Mouse (Mus musculus): ENCODE data around the gene Ehmt1. TPM values are rescaled to one million over a fixed set of nuclear protein-coding genes. Genes with fewer than 3 reads are reported as not detected.

The Ehmt1 gene
- polyA plus RNA-seq, 1 experiment from 2014 or later: 89.4 TPM

DNA sequence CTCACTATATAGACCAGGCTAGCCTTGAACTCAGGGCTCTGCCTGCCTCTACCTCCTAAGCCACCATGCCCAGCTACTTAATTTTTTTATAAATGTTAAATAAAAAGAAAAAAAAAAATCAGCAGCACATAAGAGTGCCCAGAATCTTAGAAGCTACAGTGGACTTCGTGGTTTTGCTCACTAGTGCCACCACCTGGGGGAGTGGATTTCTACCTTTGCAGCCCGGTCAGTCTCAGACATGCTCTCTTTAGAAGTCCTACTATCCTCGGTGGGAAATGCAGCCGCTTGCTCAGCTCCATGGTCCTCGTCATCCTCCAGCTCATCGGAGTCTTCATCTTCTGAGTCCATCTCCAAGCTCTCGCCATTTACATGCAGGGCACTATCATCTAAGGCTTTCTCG is 56.4 kb downstream of the Ehmt1 start:
- H3K27ac ChIP-seq (replicated peaks): no peak overlapping the region
- no peak for ATAC-seq (ENCODE audit: low FRiP score, low read depth)
- WGBS: 84% methylated on average over 8 of the region's 8 CpGs

DNA sequence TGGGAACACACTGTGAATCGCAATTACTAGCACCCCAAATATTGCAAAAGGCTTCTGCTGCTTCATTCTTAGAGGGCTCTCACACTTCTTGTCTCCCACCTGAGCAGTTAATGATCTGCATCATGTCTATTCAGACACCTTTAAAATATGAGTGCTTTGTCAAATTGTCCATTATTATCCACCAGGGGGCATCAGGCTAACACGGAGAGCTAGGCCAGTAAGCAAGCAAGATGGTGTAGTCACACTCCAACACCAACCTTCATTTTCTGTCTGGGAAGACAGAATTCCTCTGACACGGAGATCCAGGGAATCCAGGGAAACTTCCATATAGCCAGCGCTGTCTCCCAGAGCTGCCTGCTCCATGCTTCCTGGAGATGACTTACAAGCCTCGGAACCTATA is 67.0 kb downstream of the Ehmt1 start:
- Histone ChIP-seq H3K4me1 (replicated peaks) (no peaks in the 10 kb centered on the region), H3K27me3 (no peaks in the 10 kb centered on the region), H3K36me3 (peaks cover 47% of the 10 kb centered on the region), H3K4me3 (no peak overlapping the region), H3K9me3 (no peaks in the 10 kb centered on the region), H3K9ac (no peak overlapping the region), H3K27ac (replicated peaks) (no peak overlapping the region), H3K4me2 (no peak overlapping the region)
- WGBS: 62% methylated on average over 5 of the region's 5 CpGs
- 0 out of 2 replicates have a peak, but pooled peaks have one; percentile 54 for ATAC-seq (ENCODE audit: low FRiP score, low read depth)

More for the DNA sequence above, 56.4 kb downstream of the Ehmt1 start:
- Histone ChIP-seq H3K4me3 (no peak overlapping the region), H3K36me3 (peaks cover 33% of the 10 kb centered on the region), H3K4me1 (replicated peaks) (no peaks in the 10 kb centered on the region), H3K27me3 (no peaks in the 10 kb centered on the region), H3K4me2 (no peak overlapping the region), H3K9ac (no peak overlapping the region), H3K9me3 (no peaks in the 10 kb centered on the region)

GRCm38 (mm10) chr2:24846557-24846956 is 72.9 kb downstream of the Ehmt1 start:
- Histone ChIP-seq H3K9me3 (no peaks in the 10 kb centered on the region), H3K9ac (no peak overlapping the region), H3K4me2 (no peak overlapping the region), H3K4me1 (replicated peaks) (no peaks in the 10 kb centered on the region), H3K27me3 (no peaks in the 10 kb centered on the region), H3K36me3 (peaks cover 27% of the 10 kb centered on the region), H3K27ac (replicated peaks) (no peak overlapping the region), H3K4me3 (no peak overlapping the region)
- 94% methylated on average over 1 of the region's 1 CpGs for WGBS
- ATAC-seq (ENCODE audit: low FRiP score, low read depth): no peak

DNA sequence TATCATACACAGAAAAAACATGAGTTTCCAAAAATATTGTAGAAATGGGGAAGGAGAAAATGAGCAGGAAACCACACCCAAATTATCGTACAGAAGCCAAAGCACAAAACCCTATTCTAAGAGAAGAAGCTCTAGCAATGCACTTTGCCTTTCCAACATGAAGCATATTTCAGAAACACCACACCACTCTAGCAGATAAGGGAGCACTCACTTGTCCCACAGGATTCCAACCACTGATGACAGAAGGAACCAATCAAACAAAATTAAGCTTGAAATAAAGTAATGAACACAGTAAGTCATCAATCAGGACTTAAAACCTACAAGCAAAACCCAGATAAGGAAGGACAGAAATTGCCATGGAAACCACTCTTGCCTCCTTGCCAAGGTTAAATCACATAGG is 74.2 kb downstream of the Ehmt1 start:
- Histone ChIP-seq H3K4me1 (replicated peaks) (no peaks in the 10 kb centered on the region), H3K36me3 (peaks cover 24% of the 10 kb centered on the region), H3K9ac (no peak overlapping the region), H3K4me3 (no peak overlapping the region), H3K9me3 (no peaks in the 10 kb centered on the region), H3K27ac (replicated peaks) (no peak overlapping the region), H3K4me2 (no peak overlapping the region), H3K27me3 (no peaks in the 10 kb centered on the region)
- ATAC-seq (ENCODE audit: low FRiP score, low read depth): no peak
- WGBS: 91% methylated on average over 1 of the region's 1 CpGs

- H3K4me1 ChIP-seq (replicated peaks): no peaks in the 10 kb centered on the region
- H3K4me3 ChIP-seq: no peak overlapping the region
- WGBS: 89% methylated on average over 3 of the region's 3 CpGs
- H3K9me3 ChIP-seq: no peaks in the 10 kb centered on the region
- H3K27me3 ChIP-seq: no peaks in the 10 kb centered on the region
- no peak overlapping the region for H3K4me2 ChIP-seq
- H3K36me3 ChIP-seq: peaks cover 33% of the 10 kb centered on the region
- H3K9ac ChIP-seq: no peak overlapping the region
- no peak for ATAC-seq (ENCODE audit: low FRiP score, low read depth)
- no peak overlapping the region for H3K27ac ChIP-seq (replicated peaks)
Observed at GRCm38 (mm10) chr2:24830614-24831013, 88.8 kb downstream of the Ehmt1 start.

- WGBS: 91% methylated on average over 3 of the region's 3 CpGs
- no peak overlapping the region for H3K27ac ChIP-seq (replicated peaks)
- H3K4me1 ChIP-seq (replicated peaks): no peaks in the 10 kb centered on the region
- no peak for ATAC-seq (ENCODE audit: low FRiP score, low read depth)
- no peaks in the 10 kb centered on the region for H3K9me3 ChIP-seq
- H3K36me3 ChIP-seq: peaks cover 60% of the 10 kb centered on the region
- H3K4me3 ChIP-seq: no peak overlapping the region
- no peak overlapping the region for H3K9ac ChIP-seq
- no peak overlapping the region for H3K4me2 ChIP-seq
- H3K27me3 ChIP-seq: no peaks in the 10 kb centered on the region
Observed at GRCm38 (mm10) chr2:24809746-24810145, 109.7 kb downstream of the Ehmt1 start.

GRCm38 (mm10) chr2:24807691-24808090 is 111.7 kb downstream of the Ehmt1 start:
- Histone ChIP-seq H3K27me3 (no peaks in the 10 kb centered on the region), H3K4me3 (no peak overlapping the region), H3K9me3 (no peaks in the 10 kb centered on the region), H3K4me1 (replicated peaks) (no peaks in the 10 kb centered on the region), H3K36me3 (peaks cover 61% of the 10 kb centered on the region), H3K4me2 (no peak overlapping the region), H3K9ac (no peak overlapping the region), H3K27ac (replicated peaks) (no peak overlapping the region)
- 80% methylated on average over 10 of the region's 10 CpGs for WGBS
- no peak; the same call in 1 of the 2 replicates for ATAC-seq (ENCODE audit: low FRiP score, low read depth)

GRCm38 (mm10) chr2:24807036-24807435 is 112.4 kb downstream of the Ehmt1 start:
- H3K4me1 ChIP-seq (replicated peaks): no peaks in the 10 kb centered on the region
- 88% methylated on average over 3 of the region's 3 CpGs for WGBS
- H3K27me3 ChIP-seq: no peaks in the 10 kb centered on the region
- H3K27ac ChIP-seq (replicated peaks): no peak overlapping the region
- no peaks in the 10 kb centered on the region for H3K9me3 ChIP-seq
- no peak overlapping the region for H3K4me3 ChIP-seq
- peaks cover 59% of the 10 kb centered on the region for H3K36me3 ChIP-seq
- no peak overlapping the region for H3K9ac ChIP-seq
- no peak for ATAC-seq (ENCODE audit: low FRiP score, low read depth)
- no peak overlapping the region for H3K4me2 ChIP-seq

DNA sequence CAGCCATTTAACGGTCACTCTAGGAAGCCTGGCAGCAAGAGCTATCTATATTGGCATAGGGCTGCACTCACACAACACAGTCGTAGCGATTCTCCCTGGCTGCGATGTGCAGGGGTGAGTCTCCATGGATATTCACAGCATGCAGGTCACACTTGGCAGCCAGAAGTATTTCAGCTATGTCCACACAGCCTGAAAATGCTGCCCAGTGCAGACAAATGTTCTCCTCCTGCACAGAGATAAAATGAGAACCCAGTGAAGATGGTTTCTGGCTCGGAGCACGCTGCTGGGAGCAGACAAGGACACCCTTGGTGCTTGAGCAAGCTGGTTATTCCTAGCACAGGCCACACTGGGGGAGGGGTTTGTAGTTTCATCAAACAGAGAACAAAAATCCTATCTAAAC is 113.3 kb downstream of the Ehmt1 start:
- Histone ChIP-seq H3K36me3 (peaks cover 65% of the 10 kb centered on the region), H3K27ac (replicated peaks) (no peak overlapping the region), H3K27me3 (no peaks in the 10 kb centered on the region), H3K4me1 (replicated peaks) (no peaks in the 10 kb centered on the region), H3K9ac (no peak overlapping the region), H3K4me2 (no peak overlapping the region), H3K9me3 (no peaks in the 10 kb centered on the region), H3K4me3 (no peak overlapping the region)
- ATAC-seq (ENCODE audit: low FRiP score, low read depth): peak; percentile 51; the same call in 1 of the 2 replicates
- 73% methylated on average over 6 of the region's 6 CpGs for WGBS

DNA sequence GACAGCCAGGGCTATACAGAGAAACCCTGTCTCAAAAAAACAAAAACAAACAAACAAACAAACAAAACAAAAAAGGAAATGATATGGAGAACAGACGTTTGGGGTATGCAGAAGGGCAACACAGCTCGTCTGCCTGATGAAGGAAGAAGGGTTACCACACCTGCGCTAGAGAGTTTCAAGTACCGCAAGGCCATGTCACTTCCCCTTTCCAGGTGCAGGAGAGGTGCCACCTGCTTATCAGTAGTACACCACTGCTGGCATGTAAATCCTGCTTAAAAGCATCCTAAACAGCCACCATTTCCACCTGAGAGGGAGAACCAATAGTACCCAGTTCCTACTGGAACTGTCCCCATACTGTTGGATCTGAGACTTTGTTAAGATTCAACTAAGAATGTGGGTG is 113.8 kb downstream of the Ehmt1 start:
- Histone ChIP-seq H3K9ac (no peak overlapping the region), H3K4me2 (no peak overlapping the region), H3K4me1 (replicated peaks) (no peaks in the 10 kb centered on the region), H3K27ac (replicated peaks) (no peak overlapping the region), H3K9me3 (no peaks in the 10 kb centered on the region), H3K36me3 (peaks cover 65% of the 10 kb centered on the region), H3K27me3 (no peaks in the 10 kb centered on the region), H3K4me3 (no peak overlapping the region)
- no peak for ATAC-seq (ENCODE audit: low FRiP score, low read depth)
- 94% methylated on average over 4 of the region's 4 CpGs for whole genome bisulfite sequencing

DNA sequence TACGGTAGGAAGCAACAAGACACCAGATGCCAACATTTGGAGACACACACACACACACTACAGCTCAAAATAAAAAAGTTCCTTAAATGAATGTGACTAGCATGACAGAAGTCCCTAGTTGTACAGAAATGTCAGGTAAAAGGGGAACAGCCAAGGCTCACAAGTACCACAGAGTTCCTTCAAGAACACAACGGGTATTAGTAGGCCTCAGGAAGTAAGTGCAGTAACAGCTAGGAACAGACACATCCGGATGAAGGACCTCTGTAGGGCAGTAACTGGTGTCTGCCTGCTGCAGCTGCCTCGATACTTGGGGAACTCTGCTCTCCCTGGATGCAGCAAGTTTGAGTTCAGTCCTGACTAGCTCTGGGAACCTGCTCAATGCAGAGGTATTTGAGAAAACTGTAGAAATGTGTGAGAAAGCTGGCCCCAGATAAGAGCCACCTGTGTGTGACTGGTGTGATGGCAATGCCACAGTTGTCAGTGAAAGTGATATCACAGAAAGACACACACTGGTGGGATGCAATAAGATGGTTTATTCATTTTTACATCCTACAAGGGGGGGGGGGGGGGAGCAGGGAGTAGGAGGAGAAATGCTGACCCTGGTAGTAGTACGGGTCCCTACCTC is 122.5 kb downstream of the Ehmt1 start:
- no peaks in the 10 kb centered on the region for H3K9me3 ChIP-seq
- 95% methylated on average over 5 of the region's 5 CpGs for WGBS
- no peak overlapping the region for H3K4me2 ChIP-seq
- no peaks in the 10 kb centered on the region for H3K27me3 ChIP-seq
- no peak overlapping the region for H3K4me3 ChIP-seq
- H3K27ac ChIP-seq (replicated peaks): no peak overlapping the region
- H3K36me3 ChIP-seq: peaks cover 48% of the 10 kb centered on the region
- no peak for ATAC-seq (ENCODE audit: low FRiP score, low read depth)
- H3K9ac ChIP-seq: no peak overlapping the region
- H3K4me1 ChIP-seq (replicated peaks): no peaks in the 10 kb centered on the region

DNA sequence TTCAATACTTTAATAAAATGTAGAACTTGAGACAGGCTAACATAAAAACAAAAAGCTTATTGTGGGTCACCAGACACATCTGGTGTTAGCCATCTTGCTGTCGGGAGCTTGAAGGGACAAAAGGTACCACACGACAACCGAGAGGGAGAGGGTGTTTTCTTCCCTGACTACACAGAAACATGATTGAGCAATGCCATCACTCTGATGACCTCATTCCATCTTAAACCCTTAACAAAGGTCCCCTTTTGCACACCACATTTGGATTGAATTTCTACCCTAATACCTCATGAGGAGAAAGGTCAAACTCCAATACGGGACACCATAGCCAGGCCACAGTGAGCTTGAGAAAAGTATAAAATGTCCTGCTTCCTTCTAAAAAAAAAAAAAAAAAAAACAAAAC is 132.2 kb downstream of the Ehmt1 start:
- Histone ChIP-seq H3K4me1 (replicated peaks) (no peaks in the 10 kb centered on the region), H3K9me3 (no peaks in the 10 kb centered on the region), H3K4me3 (no peak overlapping the region), H3K4me2 (no peak overlapping the region), H3K27me3 (no peaks in the 10 kb centered on the region), H3K36me3 (peaks cover 26% of the 10 kb centered on the region), H3K9ac (no peak overlapping the region), H3K27ac (replicated peaks) (no peak overlapping the region)
- 70% methylated on average over 4 of the region's 4 CpGs for WGBS
- ATAC-seq (ENCODE audit: low FRiP score, low read depth): no peak

DNA sequence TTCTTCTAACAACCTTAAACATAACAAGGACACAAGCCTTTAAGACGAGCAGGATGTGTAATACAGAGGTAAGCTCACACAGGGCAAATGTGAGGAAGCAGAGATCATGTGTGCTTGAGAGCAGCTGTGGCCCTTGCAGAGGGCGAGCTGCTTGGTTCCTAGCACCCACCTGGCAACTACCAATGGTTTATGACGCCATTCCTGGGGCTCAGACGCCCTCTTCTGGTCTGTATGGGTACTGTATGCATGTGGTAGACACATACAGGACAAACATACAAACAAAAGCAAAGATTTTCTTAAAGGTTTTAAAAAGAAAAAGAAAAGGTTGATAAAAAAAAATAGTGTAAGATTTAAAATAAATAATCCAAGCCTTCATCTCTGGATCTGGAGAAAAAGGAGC is 138.2 kb downstream of the Ehmt1 start:
- Histone ChIP-seq H3K4me2 (no peak overlapping the region), H3K4me1 (replicated peaks) (no peaks in the 10 kb centered on the region), H3K9ac (no peak overlapping the region), H3K27me3 (no peaks in the 10 kb centered on the region), H3K36me3 (no peaks in the 10 kb centered on the region), H3K9me3 (no peaks in the 10 kb centered on the region), H3K27ac (replicated peaks) (no peak overlapping the region), H3K4me3 (no peak overlapping the region)
- ATAC-seq (ENCODE audit: low FRiP score, low read depth): no peak
- WGBS: 55% methylated on average over 4 of the region's 4 CpGs
